Mouse (Mus musculus): ENCODE measurements around the gene Palld. TPM values are rescaled to one million over a fixed set of nuclear protein-coding genes. Genes with fewer than 3 reads are reported as not detected.

The Palld gene
- polyA plus RNA-seq, 1 experiment from 2014 or later: 71.1 TPM

DNA sequence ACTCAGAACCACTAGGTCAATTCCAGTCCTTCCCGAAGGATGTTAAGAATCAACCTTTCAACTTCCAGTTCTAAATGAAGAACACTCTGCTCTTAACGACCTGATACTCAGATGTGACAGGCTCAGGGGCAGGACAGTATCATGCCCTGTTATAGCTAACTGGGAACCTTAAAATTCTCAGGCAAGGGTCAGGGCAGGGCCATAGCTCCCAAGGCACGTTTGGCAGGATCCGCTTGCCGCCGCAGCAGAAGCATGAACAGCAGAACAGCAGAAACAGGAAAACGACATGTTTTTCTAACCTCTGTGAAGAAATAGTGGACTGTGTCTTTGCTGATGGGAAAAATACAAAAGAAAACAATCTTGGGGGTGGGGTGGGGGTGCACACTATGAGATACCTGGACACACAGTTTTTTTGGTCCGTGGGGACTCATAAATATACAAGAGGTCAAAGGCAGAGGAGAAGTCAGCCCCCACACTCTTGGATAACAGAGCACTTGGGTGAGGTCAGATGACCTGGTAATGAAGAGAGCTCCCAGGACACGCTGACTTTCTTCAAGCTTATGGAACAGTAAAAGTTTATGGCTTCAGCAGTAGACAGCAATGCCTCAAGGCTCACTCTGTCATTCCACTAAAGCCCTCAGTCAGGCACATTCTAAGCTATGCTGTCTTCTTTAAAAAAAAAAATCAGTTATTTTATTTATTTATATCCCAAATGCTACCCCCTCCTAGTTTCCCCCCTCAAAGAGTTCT lies 201.4 kb downstream of the Palld start:
- Histone ChIP-seq H3K9me3 (replicated peaks) (no peaks in the 10 kb centered on the region), H3K27ac (peak overlapping the region; percentile 46; the same call in 1 of the 2 replicates), H3K36me3 (peaks cover 14% of the 10 kb centered on the region), H3K4me1 (peaks cover 35% of the 10 kb centered on the region), H3K27me3 (ENCODE audit: low read depth, poor library complexity, severe bottlenecking) (no peaks in the 10 kb centered on the region), H3K4me3 (no peak overlapping the region; the same call in 1 of the 2 replicates)
- WGBS: 36% methylated on average over 9 of the region's 9 CpGs
- DNase-seq (ENCODE audit: low spot score): no peak

DNA sequence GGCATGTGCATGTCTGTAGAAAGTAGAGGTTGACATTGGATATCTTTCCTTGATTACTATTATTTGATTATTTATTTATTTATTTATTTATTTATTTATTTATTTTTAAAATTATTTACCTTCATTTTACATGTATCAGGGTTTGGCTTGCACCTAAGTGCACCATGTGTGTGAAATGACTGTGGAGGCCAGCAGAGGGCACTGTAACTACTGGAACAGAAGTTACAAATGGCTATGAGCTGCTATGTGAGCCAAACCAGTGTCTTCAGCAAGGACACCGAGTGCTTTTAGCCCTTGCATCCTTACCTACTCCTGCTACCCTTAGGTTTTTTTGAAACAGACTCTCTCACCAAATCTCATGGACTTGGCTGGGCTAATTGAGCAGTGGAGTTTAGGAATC lies 202.2 kb downstream of the Palld start:
- H3K9me3 ChIP-seq (replicated peaks): no peaks in the 10 kb centered on the region
- H3K27ac ChIP-seq: no peak overlapping the region
- no peak overlapping the region for H3K4me3 ChIP-seq
- H3K4me1 ChIP-seq: peaks cover 43% of the 10 kb centered on the region
- H3K27me3 ChIP-seq (ENCODE audit: low read depth, poor library complexity, severe bottlenecking): no peaks in the 10 kb centered on the region
- H3K36me3 ChIP-seq: peaks cover 8% of the 10 kb centered on the region
- 90% methylated on average over 1 of the region's 1 CpGs for WGBS
- DNase-seq (ENCODE audit: low spot score): no peak

DNA sequence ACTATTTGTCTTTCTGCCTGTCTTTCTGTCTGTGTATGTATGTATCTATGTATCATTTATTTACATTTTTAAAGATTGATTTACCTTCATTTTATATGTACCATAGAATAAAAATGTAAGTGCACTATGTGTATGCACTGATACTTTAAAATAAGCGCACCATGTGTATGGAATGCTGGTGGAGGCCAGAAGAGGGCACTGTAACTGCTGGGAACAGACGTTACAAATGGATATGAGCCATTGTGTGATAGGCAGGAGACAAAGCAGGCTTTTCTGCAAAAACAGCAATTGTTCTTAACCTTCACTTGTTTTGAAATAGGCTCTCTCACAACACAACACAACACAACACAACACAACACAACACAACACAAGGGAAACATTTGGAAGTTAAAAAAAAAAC lies 203.5 kb downstream of the Palld start:
- no peaks in the 10 kb centered on the region for H3K27me3 ChIP-seq (ENCODE audit: low read depth, poor library complexity, severe bottlenecking)
- no peak for DNase-seq (ENCODE audit: low spot score)
- peaks cover 56% of the 10 kb centered on the region for H3K4me1 ChIP-seq
- no peaks in the 10 kb centered on the region for H3K9me3 ChIP-seq (replicated peaks)
- 84% methylated on average over 2 of the region's 2 CpGs for WGBS
- H3K27ac ChIP-seq: no peak overlapping the region
- H3K4me3 ChIP-seq: no peak overlapping the region
- peaks cover 8% of the 10 kb centered on the region; the same call in 1 of the 2 replicates for H3K36me3 ChIP-seq

DNA sequence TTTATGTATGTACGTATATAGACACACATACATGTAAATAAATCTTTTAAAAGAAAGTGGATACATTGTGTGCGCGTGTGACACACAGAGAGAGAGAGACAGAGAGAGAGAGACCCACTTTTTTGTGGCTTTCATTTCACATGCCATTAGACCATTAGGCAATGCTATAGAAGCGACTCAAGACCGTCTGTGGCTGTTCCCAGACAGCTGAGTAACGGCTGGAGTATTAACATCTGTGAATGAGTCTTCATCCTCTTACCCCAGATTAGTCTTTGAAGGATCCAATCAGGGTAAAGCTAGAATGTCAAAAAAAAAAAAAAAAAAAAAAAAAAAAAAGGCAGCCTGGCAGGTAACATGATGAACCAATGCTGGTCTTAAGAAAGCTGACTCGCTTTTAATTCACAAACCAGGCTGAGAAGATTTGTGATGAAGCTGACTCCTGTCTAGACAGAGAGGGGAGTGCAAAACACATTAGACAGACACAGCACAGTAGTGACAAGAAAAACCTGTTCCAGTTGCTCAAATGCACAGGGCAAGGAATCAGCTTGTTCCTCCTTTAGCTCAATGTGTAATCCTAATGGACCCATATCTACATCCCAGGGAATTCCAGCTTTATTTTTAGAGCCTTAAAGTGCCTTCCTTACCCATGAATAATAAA lies 204.6 kb downstream of the Palld start:
- H3K27me3 ChIP-seq (ENCODE audit: low read depth, poor library complexity, severe bottlenecking): no peaks in the 10 kb centered on the region
- no peak overlapping the region for H3K4me3 ChIP-seq
- DNase-seq (ENCODE audit: low spot score): no peak
- WGBS: 86% methylated on average over 7 of the region's 7 CpGs
- no peak overlapping the region; the same call in 1 of the 2 replicates for H3K27ac ChIP-seq
- H3K4me1 ChIP-seq: peaks cover 56% of the 10 kb centered on the region
- H3K9me3 ChIP-seq (replicated peaks): no peaks in the 10 kb centered on the region
- peaks cover 8% of the 10 kb centered on the region; the same call in 1 of the 2 replicates for H3K36me3 ChIP-seq

DNA sequence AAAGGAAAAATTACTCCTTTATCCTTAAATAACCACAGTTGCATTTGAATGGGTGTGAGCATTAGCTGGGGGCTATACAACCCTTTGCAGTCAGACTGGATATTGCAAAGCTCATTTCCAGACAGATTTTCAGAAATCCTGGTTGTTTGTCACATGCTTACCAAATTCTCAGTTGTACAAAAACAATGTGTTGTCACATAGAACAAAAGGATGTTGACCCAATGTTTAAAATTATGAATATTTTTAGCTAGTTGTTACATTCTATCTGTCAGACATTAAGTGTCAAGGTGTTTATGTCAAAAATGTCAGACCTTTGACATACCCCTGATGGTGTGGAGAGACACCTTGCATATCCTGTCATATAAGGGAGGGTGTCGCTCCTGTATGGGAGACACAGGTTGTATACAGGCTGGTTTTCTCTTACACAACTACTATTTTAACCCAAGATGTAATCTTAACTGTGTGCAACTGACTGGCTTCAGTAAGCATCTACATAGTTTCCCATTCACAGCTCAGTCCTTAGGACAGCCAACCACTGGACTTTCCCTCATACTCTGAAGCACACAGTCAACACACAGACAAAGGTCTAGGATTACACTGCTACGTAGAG lies 205.5 kb downstream of the Palld start:
- no peaks in the 10 kb centered on the region for H3K9me3 ChIP-seq (replicated peaks)
- no peak for DNase-seq (ENCODE audit: low spot score)

DNA sequence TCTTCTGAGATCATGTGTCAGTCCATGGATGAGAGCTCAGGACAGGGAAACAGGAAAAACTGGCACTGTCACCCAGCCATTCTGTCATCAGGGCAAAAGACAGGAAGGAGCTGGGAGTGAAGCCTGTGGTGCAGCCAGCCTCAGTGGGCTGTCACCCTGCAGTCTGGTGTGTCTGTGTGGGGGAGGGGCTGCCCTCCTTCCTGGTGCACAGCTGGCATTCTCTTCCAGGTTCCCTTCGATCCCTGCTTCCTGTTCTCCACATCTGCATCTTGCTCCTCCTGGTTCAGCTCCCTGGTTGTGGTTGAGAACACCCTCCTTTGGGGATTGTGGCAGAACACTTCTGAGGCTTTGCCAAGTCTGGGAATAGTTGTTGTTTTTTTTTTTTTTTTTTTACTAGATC lies 207.1 kb downstream of the Palld start:
- Histone ChIP-seq H3K4me1 (peaks cover 39% of the 10 kb centered on the region), H3K36me3 (peaks cover 1% of the 10 kb centered on the region; the same call in 1 of the 2 replicates), H3K27me3 (ENCODE audit: low read depth, poor library complexity, severe bottlenecking) (no peaks in the 10 kb centered on the region), H3K4me3 (no peak overlapping the region), H3K9me3 (replicated peaks) (no peaks in the 10 kb centered on the region), H3K27ac (peak overlapping the region; percentile 46; the same call in 1 of the 2 replicates)
- WGBS: 0% methylated on average over 1 of the region's 1 CpGs
- DNase-seq (ENCODE audit: low spot score): no peak

More for the DNA sequence above, 205.5 kb downstream of the Palld start:
- Histone ChIP-seq H3K36me3 (peaks cover 8% of the 10 kb centered on the region; the same call in 1 of the 2 replicates), H3K4me1 (peaks cover 54% of the 10 kb centered on the region), H3K27ac (no peak overlapping the region), H3K27me3 (ENCODE audit: low read depth, poor library complexity, severe bottlenecking) (no peaks in the 10 kb centered on the region), H3K4me3 (no peak overlapping the region)
- 92% methylated on average over 2 of the region's 2 CpGs for WGBS

DNA sequence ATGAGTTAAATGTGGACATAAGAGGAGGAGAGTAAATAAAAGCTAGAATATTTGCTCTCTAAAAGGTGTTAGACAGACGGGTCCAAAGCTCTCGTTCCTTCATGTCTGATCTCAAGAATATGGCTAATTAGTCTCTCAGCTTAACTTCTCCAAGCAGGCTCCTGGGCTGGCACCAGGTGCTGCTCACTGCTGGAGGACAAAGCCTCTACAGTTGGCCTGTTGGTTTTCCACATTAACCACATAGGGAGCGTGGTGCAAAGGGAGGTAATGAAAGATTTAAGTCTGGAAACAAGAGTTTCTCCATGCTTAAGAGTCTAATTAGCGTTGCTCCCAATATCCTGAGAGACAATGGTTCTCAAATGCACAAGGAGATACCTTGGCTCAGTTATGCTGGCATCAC lies 209.6 kb downstream of the Palld start:
- Histone ChIP-seq H3K4me1 (peaks cover 39% of the 10 kb centered on the region), H3K9me3 (replicated peaks) (no peaks in the 10 kb centered on the region), H3K27me3 (ENCODE audit: low read depth, poor library complexity, severe bottlenecking) (no peaks in the 10 kb centered on the region), H3K36me3 (no peaks in the 10 kb centered on the region), H3K4me3 (no peak overlapping the region), H3K27ac (peak overlapping the region; percentile 76; the same call in 1 of the 2 replicates)
- WGBS: 66% methylated on average over 4 of the region's 4 CpGs
- DNase-seq (ENCODE audit: low spot score): no peak

DNA sequence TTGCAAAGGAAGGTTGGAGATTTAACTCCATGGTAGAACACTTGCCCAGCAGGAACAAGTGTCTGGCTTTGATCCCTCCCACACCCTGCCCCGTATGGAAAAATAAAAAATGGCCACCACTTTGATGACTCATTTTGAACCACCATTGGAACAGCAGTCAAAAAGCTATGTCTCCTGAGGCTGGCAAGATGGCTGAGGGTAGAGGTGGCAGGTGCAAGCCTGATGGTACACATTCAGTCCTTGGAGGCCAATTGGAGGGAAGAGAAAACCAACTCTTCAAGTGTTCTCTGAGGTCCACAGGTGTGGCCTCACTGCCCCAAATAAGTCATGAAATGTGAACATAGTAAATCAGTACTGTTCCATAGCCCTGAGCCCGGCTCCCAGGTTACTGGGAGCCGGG lies 210.4 kb downstream of the Palld start:
- Histone ChIP-seq H3K27me3 (ENCODE audit: low read depth, poor library complexity, severe bottlenecking) (no peaks in the 10 kb centered on the region), H3K4me3 (no peak overlapping the region), H3K27ac (no peak overlapping the region; the same call in 1 of the 2 replicates), H3K4me1 (peaks cover 39% of the 10 kb centered on the region), H3K9me3 (replicated peaks) (no peaks in the 10 kb centered on the region), H3K36me3 (no peaks in the 10 kb centered on the region)
- 83% methylated on average over 3 of the region's 3 CpGs for WGBS
- DNase-seq (ENCODE audit: low spot score): no peak

DNA sequence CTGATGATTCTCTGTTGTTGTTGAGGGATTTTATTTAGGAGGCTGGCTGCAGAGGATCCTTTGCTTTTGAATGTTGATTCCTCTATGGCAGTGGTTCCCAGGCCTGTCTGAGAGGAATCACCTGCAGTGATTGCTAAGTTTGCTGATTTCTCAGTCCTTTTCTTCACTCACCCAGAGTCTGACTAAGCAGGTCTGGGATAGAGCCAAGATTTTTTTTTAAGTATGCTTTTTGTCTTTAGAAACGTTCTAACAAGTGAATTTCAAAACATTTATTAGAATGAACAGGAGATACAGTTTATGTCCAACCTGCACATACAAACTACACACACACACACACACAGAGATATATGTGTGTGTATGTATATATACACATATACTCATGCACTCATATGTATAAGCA lies 211.1 kb downstream of the Palld start:
- WGBS: 57% methylated on average over 1 of the region's 1 CpGs
- H3K4me3 ChIP-seq: no peak overlapping the region
- H3K27me3 ChIP-seq (ENCODE audit: low read depth, poor library complexity, severe bottlenecking): no peaks in the 10 kb centered on the region
- peaks cover 39% of the 10 kb centered on the region for H3K4me1 ChIP-seq
- DNase-seq (ENCODE audit: low spot score): no peak
- H3K36me3 ChIP-seq: no peaks in the 10 kb centered on the region
- no peak overlapping the region for H3K27ac ChIP-seq
- H3K9me3 ChIP-seq (replicated peaks): no peaks in the 10 kb centered on the region

DNA sequence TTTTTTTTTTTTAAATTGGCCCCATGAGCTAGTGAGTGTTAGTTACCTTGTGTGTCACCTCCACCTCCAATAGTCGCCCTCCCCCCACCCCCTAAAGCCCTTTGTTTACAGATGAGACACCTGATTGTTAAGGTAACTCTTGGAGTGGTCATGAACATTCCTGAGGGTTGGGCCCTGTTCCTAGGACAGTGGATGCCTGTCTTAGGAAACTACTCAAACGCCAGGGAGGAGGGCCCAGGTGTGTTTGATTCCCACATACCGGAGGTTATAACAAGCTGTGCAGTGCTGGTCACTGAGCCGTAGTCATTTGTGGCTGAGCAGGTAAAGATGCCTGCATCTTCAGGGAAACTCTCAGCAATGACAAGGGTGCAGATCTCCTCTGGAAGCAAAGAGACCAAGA lies 215.4 kb downstream of the Palld start:
- DNase-seq (ENCODE audit: low spot score): no peak
- Histone ChIP-seq H3K9me3 (replicated peaks) (no peaks in the 10 kb centered on the region), H3K4me1 (peaks cover 26% of the 10 kb centered on the region), H3K27me3 (ENCODE audit: low read depth, poor library complexity, severe bottlenecking) (no peaks in the 10 kb centered on the region), H3K36me3 (peaks cover 16% of the 10 kb centered on the region), H3K27ac (no peak overlapping the region), H3K4me3 (no peak overlapping the region)
- 69% methylated on average over 4 of the region's 4 CpGs for WGBS

DNA sequence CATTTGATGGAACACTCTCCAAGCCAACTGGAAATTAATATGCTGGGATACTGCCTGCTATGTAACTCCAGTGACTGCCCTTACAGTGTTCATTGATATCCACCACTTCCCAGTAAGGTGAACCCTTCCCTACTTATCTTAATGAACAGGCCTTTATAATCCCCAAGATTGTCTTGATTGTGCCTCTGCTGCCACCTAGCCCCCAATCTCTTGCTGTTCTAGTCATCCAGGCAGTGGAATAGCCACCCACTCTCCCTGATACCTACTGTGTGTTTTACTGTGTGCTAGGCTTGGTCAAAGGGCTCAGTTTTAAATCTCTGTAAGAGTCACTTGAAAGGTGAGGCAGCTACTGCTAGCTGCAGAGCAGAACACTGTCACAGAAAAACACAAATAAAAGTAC lies 216.2 kb downstream of the Palld start:
- no peak for DNase-seq (ENCODE audit: low spot score)
- Histone ChIP-seq H3K27ac (no peak overlapping the region), H3K4me1 (peaks cover 25% of the 10 kb centered on the region), H3K4me3 (no peak overlapping the region), H3K9me3 (replicated peaks) (no peaks in the 10 kb centered on the region), H3K36me3 (peaks cover 16% of the 10 kb centered on the region), H3K27me3 (ENCODE audit: low read depth, poor library complexity, severe bottlenecking) (no peaks in the 10 kb centered on the region)

DNA sequence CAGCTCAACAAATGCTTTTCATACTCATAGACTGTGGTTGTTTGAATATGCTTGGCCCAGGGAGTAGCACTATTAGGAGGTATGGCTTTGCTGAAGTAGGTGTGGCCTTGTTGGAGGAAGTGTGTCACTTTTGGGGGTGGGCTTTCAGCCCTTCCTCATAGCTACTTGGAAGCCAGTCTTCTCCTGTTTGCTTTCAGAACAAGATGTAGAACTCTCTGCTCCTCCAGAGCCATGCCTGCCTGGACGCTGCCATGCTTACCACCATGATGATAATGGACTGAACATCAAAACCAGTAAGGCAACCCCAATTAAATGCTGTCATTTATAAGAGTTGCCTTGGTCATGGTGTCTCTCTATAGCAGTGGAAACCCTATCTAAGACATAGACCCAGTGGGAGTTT lies 217.2 kb downstream of the Palld start:
- H3K27me3 ChIP-seq (ENCODE audit: low read depth, poor library complexity, severe bottlenecking): no peaks in the 10 kb centered on the region
- peaks cover 25% of the 10 kb centered on the region for H3K4me1 ChIP-seq
- WGBS: 95% methylated on average over 1 of the region's 1 CpGs
- no peak overlapping the region for H3K27ac ChIP-seq
- H3K4me3 ChIP-seq: no peak overlapping the region
- no peaks in the 10 kb centered on the region for H3K9me3 ChIP-seq (replicated peaks)
- no peak for DNase-seq (ENCODE audit: low spot score)
- peaks cover 16% of the 10 kb centered on the region for H3K36me3 ChIP-seq
